Mouse (Mus musculus) mouse trophoblast stem cell (cell line): Measurements from ENCODE around the gene Tfdp1.

Experiments used
- in situ Hi-C, 2 experiments: fragments of 300-500 bp; cut with MseI, MboI; formaldehyde crosslinking; loops; 2 replicates in 1 of 2; 3 replicates in 1 of 2; pipeline ENCODE4 v1.15.1; 2025

Gene Tfdp1

DNA sequence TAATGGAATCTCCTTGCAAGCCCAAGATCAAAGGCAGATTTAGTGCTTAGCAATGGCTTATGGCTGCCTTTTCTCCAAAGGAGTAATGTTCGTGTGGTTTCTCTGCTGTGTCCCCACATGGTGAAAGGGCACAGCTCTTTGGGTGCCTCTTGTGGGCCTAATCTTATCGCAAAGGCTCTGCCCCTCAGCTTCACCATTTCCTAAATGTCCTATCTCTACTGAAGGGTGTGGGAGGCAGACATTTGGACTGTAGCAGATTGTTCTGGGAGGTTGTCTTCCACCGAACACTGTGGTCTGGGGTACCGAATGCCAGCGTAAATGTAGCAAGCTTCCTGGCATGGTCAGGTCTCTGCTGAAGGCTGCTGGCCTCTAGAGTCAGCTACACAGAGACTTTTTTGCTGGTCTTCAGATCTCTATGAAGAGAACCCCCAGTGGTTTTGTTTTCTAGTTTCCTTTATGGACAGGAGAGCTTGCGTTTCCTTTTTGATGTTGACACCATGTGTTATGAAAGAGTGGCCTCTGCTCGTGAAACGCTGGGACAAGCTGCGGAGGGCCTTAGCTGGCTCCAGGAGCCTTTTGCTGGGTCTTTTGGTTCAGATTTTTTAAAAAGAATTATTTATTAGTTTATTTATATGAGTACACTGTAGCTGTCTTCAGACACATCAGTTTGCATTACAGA is 14.7 kb downstream of the Tfdp1 start:
- in situ Hi-C loops = no loop called here

DNA sequence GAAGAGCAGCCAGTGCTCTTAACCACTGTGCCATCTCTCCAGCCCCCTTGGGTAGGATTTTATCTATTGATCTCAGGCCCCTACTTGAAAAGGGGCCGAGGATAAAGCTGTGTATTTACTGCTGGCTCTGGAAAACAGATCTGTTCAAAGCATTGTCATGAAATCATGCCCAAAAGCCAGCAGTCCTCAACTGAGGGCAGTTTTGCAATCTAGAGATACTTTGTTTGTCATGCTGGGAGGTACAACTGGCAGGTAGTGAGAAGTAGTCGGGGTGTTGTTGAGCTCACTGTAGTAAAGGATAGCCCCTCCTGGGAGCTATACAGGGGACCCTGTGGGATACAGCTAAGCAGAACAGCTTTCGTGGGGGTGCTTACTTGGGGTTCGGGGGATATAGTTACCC is 15.3 kb downstream of the Tfdp1 start:
- in situ Hi-C loops = no loop called here

DNA sequence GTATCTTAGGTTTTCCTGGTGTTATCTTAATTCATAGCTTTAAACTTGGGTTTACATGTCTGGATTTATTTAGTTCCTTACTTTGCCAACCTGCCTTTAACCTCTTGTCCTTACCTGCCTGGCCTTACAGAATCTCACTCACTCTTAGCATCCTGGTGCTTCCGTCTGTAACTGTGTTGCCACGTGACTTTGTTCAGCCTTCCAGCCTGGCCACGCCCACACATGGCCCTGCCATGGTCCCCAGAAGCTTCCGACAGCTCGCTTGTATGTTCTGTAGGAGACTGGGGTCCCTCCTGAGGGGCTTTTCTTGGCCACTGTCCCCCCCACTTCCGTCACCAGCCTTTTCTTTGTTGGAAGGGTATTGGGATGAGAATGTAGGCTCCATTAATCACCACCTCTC is 17.7 kb downstream of the Tfdp1 start:
- in situ Hi-C loops = no loop called here

DNA sequence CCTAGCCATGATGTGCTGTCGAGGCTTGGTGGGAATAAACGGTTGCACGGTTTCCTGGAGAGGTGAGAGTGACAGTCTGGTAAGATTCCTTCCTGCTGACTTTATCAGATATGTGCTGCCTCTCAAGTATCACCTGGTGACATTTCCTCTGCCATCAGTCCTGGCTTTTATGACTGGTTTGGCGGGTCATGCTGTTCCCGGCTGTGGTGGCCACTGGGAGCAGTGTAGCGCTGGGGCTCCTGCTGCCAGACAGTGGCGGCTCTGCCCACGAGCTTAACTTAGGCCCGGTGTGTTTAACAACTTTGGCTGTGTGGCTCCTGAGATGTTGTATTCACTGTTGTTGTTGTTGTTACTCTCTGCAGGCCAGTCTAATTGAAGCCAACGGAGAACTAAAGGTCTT is 18.1 kb downstream of the Tfdp1 start:
- in situ Hi-C loops = no loop called here

DNA sequence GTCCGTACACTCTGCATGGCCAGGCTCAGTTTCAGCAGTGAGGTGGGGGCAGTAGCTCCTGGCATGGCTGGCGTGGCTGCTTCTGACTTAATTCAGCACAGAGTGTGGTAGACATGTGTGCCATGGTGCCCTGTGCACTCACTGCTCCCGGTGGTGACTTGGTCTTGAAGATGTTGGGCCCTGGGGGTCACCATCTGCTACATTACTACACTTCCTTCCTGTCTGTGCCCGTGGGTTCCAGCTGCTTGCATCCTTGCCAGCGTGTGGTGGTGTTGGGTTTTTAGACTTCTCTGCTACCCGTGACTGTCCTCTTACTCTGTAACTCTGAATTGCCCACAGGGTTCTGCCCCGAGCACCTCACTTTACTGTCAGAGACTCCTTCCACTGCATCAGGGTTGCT is 21.7 kb downstream of the Tfdp1 start:
- in situ Hi-C loops = no loop called here

DNA sequence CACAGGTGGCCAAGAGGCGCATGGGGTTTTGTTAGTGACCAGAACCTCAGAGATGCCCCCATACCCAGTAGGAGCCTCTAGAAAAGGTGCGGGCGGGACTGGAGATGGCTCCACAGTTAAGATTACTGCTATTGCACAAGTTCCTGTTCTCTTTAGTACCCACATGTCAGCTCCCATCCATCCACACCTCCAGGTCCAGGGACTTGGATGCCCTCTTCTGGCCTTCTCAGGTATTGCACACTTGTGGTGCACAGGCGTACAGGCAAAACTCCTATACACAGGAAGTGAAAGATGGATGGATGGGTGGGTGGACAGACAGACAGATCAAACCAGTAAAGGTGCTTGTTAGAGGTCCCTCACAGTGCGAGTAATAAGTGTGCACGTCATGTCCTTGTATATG is 23.3 kb downstream of the Tfdp1 start:
- in situ Hi-C loops = no loop called here

DNA sequence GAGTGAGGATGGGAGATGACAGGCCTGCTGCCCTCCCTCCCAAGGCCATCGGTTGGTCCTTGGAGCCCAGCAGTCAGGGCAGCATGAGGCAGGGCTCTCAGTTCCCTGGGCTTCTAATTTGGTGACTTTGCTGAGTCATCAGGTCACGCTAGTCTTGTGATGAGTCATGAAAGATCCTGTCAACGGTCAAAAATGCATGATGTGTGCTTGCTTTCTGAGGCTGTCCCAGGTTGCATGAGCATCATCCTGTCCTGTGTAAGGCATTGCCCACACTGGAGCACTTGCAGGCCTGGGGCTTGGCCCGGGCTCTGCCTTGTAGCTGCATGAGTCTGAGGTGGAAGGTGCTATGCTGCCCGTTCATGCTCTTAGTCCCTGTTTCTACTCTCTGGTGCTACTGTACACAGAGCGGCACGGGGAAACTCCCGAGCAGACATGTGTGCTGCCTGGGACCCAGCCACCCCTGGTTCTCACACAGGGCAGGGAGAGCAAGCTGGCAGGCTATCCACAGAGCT is 34.7 kb downstream of the Tfdp1 start:
- in situ Hi-C loops = no loop called here

DNA sequence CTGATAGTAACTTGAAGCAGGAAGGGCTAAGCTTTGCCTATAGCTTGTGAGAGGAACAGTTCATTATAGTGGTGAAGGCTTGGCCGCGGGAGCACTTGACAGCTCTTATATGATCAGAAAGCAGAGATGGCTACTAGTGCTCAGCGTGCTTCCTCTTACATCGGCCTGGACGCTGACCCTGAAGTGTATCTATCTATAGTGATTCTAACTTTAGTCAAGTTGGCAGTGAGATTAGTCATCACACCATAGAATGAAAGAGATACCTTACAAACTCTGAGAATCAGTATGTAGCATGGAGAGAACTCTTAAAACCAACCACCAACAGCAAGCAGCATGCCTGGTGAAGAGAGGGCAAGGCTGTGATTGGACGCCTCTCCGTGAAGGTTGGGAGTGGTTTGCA is 43.1 kb downstream of the Tfdp1 start:
- in situ Hi-C loops = no loop called here

DNA sequence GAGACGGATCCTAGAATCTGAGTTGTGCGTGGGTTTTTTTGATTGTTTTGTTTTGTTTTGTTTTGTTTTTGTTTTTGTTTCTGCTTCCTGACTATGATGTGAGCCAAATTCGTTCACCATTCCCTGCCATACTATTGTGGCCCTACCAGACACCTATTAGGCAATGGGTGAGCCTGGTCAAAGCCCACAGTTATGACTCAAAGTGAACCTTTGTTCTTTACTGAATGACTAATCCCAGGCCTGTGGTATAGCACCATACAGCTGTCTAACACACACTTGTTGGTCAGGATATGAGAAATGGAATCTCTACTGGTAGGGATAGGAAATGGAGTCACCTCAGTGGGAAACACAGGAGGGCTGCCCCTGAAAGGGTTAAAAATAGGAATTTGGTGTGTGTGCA is 44.0 kb downstream of the Tfdp1 start:
- in situ Hi-C loops = no loop called here

DNA sequence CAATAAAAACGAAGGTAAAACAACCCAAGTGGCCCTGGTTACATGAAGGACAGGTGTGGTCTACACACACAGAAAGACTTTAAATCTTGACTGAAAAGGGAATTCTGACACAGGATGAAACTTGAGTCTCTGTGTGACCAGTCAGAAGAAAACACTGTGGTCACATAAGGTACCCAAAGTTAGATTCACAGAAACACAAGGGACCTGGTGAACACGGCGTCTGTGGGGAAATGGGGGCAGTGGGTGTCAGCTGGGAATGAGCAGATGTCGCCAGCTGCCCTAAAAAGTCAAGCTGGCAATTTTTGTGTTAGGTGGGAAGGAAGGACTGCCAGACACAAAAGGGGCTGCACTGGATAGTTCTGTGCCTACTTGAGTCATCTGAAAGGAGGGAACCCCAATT is 44.4 kb downstream of the Tfdp1 start:
- in situ Hi-C loops = no loop called here

DNA sequence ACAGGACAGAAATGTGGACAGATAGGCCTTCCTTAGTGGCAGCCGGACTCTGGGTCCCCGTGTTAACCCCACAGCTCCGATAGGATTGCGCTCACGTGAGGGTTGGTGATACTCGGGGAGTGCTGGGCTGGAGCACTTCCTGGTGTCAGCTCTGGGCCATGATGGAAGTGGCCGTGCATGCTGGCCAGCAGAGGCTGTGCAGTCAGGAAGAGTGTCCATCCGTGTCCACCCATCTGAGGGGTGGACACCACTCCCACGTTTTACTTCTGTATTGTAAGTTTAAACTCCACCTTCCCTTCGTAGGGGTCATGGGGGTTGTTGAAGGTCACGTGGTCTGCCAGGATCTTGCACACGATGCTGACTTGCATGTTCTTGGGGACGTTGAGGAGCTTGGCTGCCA is 47.8 kb downstream of the Tfdp1 start:
- in situ Hi-C loops = no loop called here

DNA sequence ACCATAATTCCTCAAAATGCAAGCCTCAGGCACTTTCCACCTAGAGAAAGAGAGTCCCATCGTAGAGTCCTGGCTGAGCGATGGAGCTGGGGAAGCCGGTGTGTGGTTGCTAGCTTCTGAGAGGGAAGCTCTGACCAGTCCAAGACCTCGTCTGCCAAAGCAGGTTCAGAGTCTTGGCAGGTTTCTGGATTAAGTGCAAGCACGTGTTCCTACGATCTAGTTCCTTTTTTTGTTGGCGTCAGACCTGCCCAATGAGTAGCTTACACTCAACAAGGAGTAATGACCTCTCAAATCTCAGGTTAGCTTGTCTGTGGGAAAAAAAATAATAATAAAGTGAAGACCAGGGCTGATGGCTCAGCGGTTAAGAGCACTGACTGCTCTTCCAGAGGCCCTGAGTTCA is 49.2 kb downstream of the Tfdp1 start:
- in situ Hi-C loops = no loop called here

DNA sequence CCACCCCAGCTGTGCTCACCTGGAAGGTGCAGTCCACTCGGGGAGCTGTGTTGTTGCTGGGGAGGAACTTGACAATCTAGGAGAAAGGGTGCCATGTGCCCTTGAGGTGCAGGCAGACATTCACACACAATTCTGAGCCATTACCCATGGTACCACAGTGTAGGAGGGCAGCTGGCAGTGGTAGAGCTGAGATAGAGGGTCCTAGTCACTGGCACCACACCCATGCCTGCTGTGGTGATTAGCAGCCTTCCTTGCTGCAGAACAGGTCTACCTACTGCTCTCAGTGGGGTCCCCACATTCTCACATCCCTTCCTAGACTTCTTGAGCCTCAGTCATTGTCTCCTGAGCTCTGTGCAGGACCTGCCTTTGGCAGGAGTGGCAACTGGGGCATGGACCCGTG is 50.2 kb downstream of the Tfdp1 start:
- in situ Hi-C loops = no loop called here

DNA sequence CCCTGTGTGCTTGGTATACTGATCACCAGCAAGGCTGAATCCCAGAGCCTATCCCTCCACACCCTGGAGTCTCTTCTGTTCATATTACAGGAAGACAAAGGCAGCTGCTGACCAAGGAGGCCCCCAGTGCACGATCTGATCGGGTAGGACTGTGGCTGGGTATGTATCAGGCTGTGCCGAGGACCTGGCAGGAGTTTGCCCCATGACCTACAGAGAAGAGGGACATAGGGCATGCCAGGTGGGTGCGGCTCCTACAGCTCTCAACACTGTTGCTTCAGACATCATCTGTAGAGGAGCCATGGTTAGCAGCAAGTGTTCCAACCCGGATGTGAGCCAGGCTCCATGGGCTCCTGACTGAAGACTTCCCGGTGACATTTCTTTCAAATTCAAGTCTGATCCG is 55.3 kb downstream of the Tfdp1 start:
- in situ Hi-C loops = no loop called here

DNA sequence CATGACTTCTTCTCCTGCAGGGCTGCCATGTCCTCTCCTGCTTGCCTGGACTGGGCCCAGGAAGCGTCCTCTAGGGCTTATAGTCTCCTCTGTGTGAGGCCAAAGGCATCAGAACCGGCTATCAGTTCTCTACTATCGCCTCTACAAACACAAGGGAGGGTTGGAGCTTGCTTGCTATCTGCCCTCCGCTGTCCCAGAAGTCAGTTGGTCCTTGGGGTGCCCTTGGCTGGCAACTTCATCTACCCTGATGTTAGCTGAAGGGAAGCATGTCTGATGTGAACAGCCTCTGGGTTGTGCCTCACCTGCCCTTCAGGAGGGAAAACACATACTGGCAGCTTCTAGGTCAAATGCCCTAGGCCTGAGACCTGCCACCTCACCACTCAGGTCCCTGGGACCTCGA is 58.2 kb downstream of the Tfdp1 start, which contains the start of gene Atp4b:
Gene Atp4b, minus strand, starts transcription at position 101 of the 400 bp plus-strand sequence.
- in situ Hi-C loops = no loop called here

DNA sequence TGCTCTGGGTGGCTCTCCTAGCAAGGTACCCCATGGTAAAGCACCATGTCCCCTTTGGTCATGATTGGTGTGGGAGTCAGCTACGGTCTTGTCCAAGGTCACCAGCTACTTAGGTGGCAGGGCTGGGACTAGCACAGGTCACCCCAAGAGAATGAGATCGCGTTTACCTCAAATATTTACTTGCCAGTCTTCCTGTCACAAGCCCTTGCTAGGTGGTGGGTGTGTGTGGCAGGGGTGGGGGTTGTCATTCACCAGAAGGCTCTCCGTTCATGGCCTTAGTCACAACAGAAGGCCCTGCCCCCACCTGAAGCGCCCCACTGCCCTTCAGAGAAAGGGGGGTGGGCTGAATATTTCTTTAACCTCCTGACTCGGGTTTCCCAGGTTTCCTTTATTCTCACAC is 65.0 kb downstream of the Tfdp1 start:
- in situ Hi-C loops = no loop called here

DNA sequence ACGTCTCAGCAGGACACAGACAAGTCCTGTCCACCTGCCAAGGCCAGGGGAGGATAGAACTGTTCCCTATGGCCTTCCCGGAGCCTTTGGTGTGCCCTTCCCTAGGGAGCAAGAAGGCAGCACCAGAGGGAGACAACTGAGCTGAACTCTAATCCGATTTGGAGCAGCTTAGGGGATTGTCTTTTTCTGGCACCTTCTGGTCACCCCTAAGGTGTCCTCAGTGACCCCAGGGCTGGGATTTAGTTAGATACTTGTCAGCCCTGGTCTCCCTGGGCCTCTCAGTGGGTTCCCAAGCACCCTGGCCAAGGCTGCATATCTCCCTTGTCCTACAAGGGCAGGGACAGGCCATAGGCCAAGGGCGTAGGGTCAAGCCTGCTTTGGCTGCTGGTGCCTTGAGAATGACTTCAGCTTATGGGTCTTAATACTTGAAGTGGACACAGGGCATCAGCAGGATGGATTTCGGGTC is 66.1 kb downstream of the Tfdp1 start, which contains the start of gene Grk1:
Gene Grk1, plus strand, starts transcription at position 416 of the 466 bp plus-strand sequence.
- in situ Hi-C loops = no loop called here

DNA sequence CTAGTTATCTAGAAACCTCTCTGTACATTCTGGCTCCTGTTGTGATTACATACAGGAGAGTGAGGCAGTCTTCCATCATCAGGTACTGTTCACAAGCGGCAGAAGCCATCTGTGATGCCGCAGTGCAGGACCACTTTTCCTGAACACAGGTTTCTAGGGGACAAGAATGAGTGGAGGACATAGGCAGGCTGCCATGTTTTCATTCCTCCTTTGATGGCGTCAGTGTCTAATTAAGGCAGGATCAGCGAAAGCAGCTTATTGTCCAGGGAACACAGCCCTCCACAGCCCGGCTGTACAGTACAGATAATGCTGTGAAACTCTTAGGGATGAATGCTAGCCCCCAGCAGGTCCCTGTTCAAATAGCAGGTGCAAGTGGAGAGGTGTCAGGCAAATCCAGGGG is 67.5 kb downstream of the Tfdp1 start:
- in situ Hi-C loops = no loop called here

DNA sequence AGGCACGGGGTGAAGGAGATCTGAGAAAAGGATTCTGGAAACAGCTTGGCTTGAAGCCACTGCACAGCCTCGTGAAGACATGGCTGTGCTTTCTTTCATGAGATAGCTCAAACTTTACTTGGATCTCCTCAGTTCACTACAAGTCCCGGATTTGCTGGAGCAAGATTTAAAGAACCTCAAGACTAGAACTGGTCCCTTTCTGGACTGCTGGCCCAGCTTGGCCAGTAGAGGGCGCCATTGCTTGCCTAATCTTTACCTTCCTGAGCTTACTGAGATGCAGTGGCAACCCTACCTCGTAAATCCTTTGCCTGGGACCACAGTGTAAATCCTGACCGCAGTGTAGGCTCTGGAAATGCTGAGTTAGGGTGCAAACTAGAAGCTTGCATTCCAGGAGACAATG is 73.0 kb downstream of the Tfdp1 start:
- in situ Hi-C loops = no loop called here

DNA sequence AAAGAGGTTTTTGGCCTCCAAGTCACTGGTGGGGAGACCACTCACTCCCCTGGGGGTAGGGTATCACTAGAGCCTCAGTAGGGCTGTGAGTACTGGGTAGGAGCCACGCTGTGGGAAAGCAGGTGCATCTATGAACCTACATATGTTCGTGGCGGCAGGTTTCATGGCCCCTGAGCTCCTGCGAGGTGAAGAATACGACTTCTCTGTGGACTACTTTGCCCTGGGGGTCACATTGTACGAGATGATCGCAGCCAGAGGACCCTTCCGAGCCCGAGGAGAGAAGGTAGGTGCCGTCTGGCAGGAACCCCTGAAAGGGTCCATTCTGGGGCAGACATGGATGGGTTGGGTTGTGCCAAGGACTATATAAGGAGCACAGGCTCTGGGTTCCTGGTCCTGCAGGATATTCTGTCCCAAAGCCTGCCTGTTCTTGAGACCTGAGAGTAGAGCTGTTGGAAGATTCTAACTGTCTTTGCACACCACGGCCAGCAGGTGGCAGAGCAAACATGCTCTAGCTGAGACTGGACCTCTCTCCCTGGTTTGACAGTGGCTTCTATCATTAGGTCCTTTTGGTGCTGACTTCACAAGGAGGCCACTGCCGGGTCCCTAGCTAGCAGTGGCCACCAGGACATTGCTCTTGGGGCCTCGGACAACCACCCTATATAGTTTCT is 74.5 kb downstream of the Tfdp1 start:
- in situ Hi-C loops = no loop called here

DNA sequence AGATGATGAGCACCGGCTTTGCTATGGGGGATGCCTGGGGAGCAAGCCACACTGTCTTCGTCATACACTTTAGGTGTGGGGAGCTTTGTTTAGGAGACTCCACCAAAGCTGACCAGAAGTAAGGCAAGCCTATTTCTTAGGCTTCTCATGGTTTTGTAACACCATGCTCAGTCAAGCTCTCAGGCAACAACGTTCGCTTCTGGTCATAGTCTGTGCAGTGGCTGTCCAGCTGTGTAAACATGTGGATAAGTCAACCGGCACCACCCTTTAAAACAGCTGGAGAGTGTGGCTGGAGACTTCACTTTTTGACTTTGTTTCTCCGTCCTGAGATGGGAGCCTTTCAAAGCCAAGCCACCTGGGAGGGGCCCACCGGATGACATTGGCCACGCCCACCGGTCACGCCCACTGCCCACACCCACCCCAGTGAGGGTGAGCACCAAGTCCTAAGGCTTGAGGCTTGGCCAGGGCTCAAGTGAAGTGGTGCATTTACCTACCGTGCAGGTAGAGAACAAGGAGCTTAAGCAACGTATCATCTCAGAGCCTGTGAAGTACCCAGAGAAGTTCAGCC is 75.4 kb downstream of the Tfdp1 start:
- in situ Hi-C loops = no loop called here

DNA sequence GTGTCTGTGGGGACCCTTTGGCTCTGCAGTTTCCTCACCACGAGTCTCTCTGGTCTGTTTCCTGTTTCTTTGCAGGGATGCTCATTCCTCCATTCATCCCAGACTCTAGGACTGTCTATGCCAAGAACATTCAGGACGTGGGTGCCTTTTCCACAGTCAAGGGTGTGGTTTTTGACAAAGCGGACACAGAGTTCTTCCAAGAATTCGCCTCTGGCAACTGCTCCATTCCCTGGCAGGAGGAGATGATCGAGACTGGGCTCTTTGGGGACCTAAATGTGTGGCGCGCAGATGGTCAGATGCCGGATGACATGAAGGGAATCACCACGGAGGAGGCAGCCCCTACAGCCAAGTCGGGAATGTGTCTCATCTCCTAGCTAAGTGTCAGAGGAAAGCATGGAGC is 77.3 kb downstream of the Tfdp1 start:
- in situ Hi-C loops = no loop called here

DNA sequence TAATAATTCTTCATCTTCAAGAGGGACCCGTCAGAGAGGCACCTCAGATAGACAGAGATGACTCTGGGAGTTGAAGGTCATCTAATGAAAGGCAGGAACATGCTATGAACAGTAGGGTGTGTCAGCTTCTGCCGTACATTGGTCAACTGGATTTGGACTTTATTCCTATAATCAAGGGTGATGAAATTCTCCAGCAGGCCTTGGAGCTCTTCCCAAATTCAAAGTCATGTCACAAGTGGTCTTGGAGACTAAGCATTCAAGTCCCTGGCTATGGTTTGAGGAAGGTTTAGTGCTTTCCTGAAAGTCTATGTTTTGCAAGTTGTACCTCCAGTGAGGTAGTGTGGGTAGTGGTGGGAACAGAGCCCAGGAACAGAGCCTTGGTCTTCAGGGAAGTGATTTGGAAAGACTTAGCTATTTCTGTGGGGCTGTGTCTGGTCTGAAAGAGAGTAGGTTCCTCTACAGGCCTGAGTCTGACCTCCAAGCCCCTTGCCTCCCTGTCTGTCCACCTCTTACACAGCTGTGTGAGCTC is 80.6 kb downstream of the Tfdp1 start:
- in situ Hi-C loops = no loop called here
